Mouse (Mus musculus) limb, embryonic 15.5 days (tissue): ENCODE data around the gene Chdh. TPM values are rescaled to one million over a fixed set of nuclear protein-coding genes. Genes with fewer than 3 reads are reported as not detected.

Experiments used
- ATAC-seq: fragments of 200-750 bp; cut with Nextera tagmentation; 2 replicates; pipeline ENCODE4 v1.8.0; 2017; ENCODE audit warnings: low read depth, moderate TSS enrichment; ENCODE audit not compliant: insufficient number of reproducible peaks, low FRiP score, low TSS enrichment
- H3K27ac ChIP-seq: fragments of 300-500 bp; sonication (generic); 2 replicates; pipeline ENCODE4 v1.5.1; 2015; ENCODE audit warnings: moderate library complexity, mild to moderate bottlenecking, inconsistent platforms
- H3K27me3 ChIP-seq: fragments of 300-500 bp; sonication (generic); 2 replicates; pipeline ENCODE4 v1.6.1; 2015; ENCODE audit warnings: inconsistent platforms
- H3K36me3 ChIP-seq: fragments of 300-500 bp; sonication (generic); 2 replicates; pipeline ENCODE4 v1.6.1; 2015; ENCODE audit warnings: inconsistent platforms
- H3K4me1 ChIP-seq: fragments of 300-500 bp; sonication (generic); 2 replicates; pipeline ENCODE4 v1.6.1; 2015; ENCODE audit warnings: inconsistent platforms
- H3K4me2 ChIP-seq: fragments of 300-500 bp; sonication (generic); 2 replicates; pipeline ENCODE4 v1.6.1; 2015; ENCODE audit warnings: mild to moderate bottlenecking, inconsistent platforms
- H3K4me3 ChIP-seq: fragments of 300-500 bp; sonication (generic); 2 replicates; pipeline ENCODE4 v1.5.1; 2015; ENCODE audit warnings: mild to moderate bottlenecking, inconsistent platforms
- H3K9ac ChIP-seq: fragments of 300-500 bp; sonication (generic); 2 replicates; pipeline ENCODE4 v1.6.1; 2015; ENCODE audit warnings: inconsistent platforms
- H3K9me3 ChIP-seq: fragments of 300-500 bp; sonication (generic); 2 replicates; pipeline ENCODE4 v1.6.1; 2016; ENCODE audit warnings: inconsistent platforms
- WGBS: fragments of 180-500 bp; shearing (Covaris S2); methylation state at CpG from one replicate; pipeline ENCODE4 v1.1.7; 2015; 5-methylcytosine and 5-hydroxymethylcytosine counted together
- microRNA-seq: library from miRNA; unstranded; fragments of <30 nt; microRNA quantifications from one replicate; pipeline ENCODE4, GENCODE M21; 2016
- polyA plus RNA-seq: library from polyadenylated mRNA; unstranded; fragments of >200 nt; fragmentation: Nextera tagmentation; extraction: Ambion mirVana; gene quantifications from 2 replicates; pipeline ENCODE4 v1.2.1, GENCODE M21; 2015

Gene Chdh
- polyA plus RNA-seq, 1 experiment from 2014 or later, result 0.81 TPM

DNA sequence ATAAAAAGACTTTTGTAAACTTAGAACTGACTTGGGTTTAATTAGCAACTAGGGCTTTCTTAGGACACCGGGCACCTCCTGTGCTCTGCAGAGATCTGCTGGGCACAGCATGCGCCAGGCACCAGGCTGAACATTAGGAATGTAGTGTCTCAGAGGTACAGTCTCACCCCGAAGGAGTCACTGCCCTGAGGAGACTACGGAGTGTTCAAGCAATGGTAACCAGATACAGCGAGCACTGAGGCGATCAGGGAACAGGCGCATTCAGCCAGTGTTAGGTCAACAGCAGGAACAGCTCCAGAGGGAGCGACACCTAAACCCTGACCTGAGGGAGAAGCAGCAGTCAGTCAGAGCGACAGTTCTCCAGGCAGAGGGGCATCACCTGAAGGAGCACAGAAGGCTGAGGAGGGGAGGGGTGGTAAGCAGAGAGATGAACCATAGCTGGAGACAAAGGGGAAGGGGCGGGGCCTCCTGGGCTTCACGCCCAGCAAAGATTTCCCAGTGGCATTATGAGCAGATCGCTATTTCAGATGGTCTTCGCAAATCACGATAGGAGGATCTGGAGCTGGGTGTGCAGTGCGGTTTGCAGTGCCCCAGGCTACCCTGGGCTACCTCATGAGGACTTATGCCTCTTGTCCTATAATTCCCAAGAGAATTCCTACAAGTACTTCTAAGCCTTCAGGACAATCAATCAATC, 69.4 kb downstream of the Chdh start:
- Histone ChIP-seq H3K27me3 (no peaks in the 10 kb centered on the region), H3K4me3 (no peak overlapping the region), H3K9ac (no peak overlapping the region), H3K36me3 (no peaks in the 10 kb centered on the region), H3K27ac (no peak overlapping the region), H3K4me2 (no peak overlapping the region), H3K9me3 (no peaks in the 10 kb centered on the region), H3K4me1 (no peaks in the 10 kb centered on the region)
- ATAC-seq, result no peak
- 64% methylated on average over 15 of the region's 15 CpGs for WGBS

DNA sequence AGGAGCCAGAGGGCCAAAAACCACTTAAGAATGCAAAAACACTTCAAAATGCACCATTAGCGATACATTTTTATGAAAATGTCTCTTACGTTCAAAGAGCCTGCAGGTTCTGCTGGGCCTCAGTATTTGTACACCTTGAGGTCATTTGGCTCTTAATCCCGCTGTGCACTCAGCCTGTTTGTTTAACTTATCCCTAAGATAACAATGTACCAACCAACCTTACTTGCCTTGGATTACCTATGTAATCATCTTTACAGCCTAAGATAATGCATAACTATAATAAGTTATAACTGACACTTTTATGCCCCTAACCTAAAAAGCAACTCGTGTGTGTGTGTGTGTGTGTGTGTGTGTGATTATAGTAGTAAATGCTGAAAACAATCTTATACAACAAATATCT, 70.9 kb downstream of the Chdh start:
- H3K9ac ChIP-seq, result no peak overlapping the region
- ATAC-seq, result no peak
- no peaks in the 10 kb centered on the region for H3K4me1 ChIP-seq
- no peaks in the 10 kb centered on the region for H3K27me3 ChIP-seq
- H3K9me3 ChIP-seq, result no peaks in the 10 kb centered on the region
- no peak overlapping the region for H3K27ac ChIP-seq
- H3K4me2 ChIP-seq, result no peak overlapping the region
- H3K4me3 ChIP-seq, result no peak overlapping the region
- no peaks in the 10 kb centered on the region for H3K36me3 ChIP-seq
- 72% methylated on average over 4 of the region's 4 CpGs for WGBS

Small RNA genes lying within 50 kb of the gene (microRNA-seq; reads per million reads assigned to microRNA genes)
- gene Mir6947, result not detected

Other genes with a start within 250 kb of the Chdh start
- 333 TPM in 2 replicates for gene Selenok, start 40.7 kb upstream of the Chdh start, polyA plus RNA-seq
- 54.1 and 62.4 TPM in 2 replicates for gene Actr8, start 30.7 kb upstream of the Chdh start, polyA plus RNA-seq
- 0.93 and 1.4 TPM in 2 replicates for gene Il17rb, start 127 bp upstream of the Chdh start, polyA plus RNA-seq